ENCODE assay signal across 28 mouse cellular contexts in the genomic region with DNA sequence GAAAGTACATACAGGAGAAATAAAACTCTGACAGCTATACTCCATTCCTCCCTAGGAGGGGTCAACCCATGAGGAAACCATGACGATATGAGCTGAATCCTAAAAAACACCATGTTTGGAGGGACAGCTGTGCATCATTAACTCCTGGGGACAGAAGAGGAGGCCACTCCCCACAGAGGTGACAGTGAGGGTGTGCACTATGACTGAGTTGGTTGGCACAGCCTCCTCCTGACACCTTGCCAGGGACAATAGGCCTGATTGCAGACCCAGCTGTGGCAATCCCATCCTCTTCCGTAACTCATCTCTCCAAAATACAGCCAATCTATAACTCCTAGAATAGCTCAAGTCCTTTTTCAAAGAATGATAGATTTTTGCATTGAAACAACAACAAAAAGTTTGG.
A peak's percentile ranks its signal among the peaks of the same experiment; 100 is the strongest.
DNase-seq lines count a peak whose midpoint lies in the region; ATAC-seq and TF ChIP-seq lines count a peak whose summit lies in the region.
"Had no signal": no experiment of that assay in that cellular context is flagged by ENCODE, and none has a peak within 500 bp of the region (broad histone marks: within the 10 kb centered on the region; RNA-seq: fewer than 3 reads in every experiment).

No protein-coding gene starts in this region.

- DNase-seq in adrenal gland, postnatal 14 days: peak; percentile 17
- DNase-seq in adrenal gland, postnatal 4 days (ENCODE audit: low spot score in 2 of 2): no peak
- DNase-seq in heart, postnatal 14 days: peak; percentile 3 to 9
- DNase-seq in heart, adult 18-20 months: no peak
- DNase-seq in lung, postnatal 0 days (ENCODE audit: low spot score): peak; percentile 40
- DNase-seq in lung, adult 18-20 months: no peak
- DNase-seq in kidney, adult 9 months: no peak
- DNase-seq: cerebellum, adult 11 months; cerebellum, adult 9-10 months; cerebellum, postnatal 36 days; kidney, adult 18-20 months; kidney, postnatal 36 days; liver, embryonic 13.5 days; right cerebral cortex, adult 18-20 months; spleen, adult 18-20 months; thymus, adult 2 months; thymus, postnatal 36 days had no signal

- H3K9ac ChIP-seq in lung, postnatal 0 days (replicated peaks; ENCODE audit: low read depth): no peak overlapping the region
- H3K9ac ChIP-seq: forebrain, embryonic 13.5 days; heart, embryonic 12.5 days; limb, embryonic 12.5 days; liver, embryonic 13.5 days; midbrain, embryonic 12.5 days; neural tube, embryonic 12.5 days had no signal

- intact Hi-C loops in heart, postnatal 14 days (cut with DNase I): no loop called here

- 67% methylated on average over 2 of the region's 2 CpGs for WGBS in lung, postnatal 0 days

- no peak for TF ChIP-seq EP300 in lung, postnatal 0 days (IDR thresholded peaks at IDR 0.05)

- no peak overlapping the region for H3K27ac ChIP-seq in lung, postnatal 0 days (ENCODE audit: low read length)
- H3K27ac ChIP-seq: forebrain, embryonic 13.5 days; layer of hippocampus, adult 2 months; left cerebral cortex, adult 2 months; limb, embryonic 12.5 days; liver, embryonic 13.5 days; midbrain, embryonic 12.5 days; neural tube, embryonic 12.5 days had no signal

- H3K27me3 ChIP-seq in lung, postnatal 0 days (replicated peaks; ENCODE audit: insufficient read depth, low read length): no peaks in the 10 kb centered on the region
- H3K27me3 ChIP-seq: forebrain, embryonic 13.5 days; heart, embryonic 12.5 days; limb, embryonic 12.5 days; liver, embryonic 13.5 days; megakaryocyte, embryonic 14.5 days; midbrain, embryonic 12.5 days; neural tube, embryonic 12.5 days; Patski had no signal

- peak; percentile 50 for ATAC-seq in lung, postnatal 0 days
- ATAC-seq: forebrain, embryonic 13.5 days; hindbrain, embryonic 16.5 days; Patski had no signal

- no peak for TF ChIP-seq CTCF in lung, postnatal 0 days (IDR thresholded peaks at IDR 0.05)

- H3K36me3 ChIP-seq in lung, postnatal 0 days (ENCODE audit: insufficient read depth, low read length): no peaks in the 10 kb centered on the region
- H3K36me3 ChIP-seq: heart, embryonic 12.5 days; limb, embryonic 12.5 days; liver, embryonic 13.5 days; midbrain, embryonic 12.5 days; neural tube, embryonic 12.5 days had no signal

- H3K4me2 ChIP-seq in lung, postnatal 0 days (replicated peaks; ENCODE audit: low read depth, low read length): no peak overlapping the region
- H3K4me2 ChIP-seq: forebrain, embryonic 13.5 days; heart, embryonic 12.5 days; limb, embryonic 12.5 days; liver, embryonic 13.5 days; midbrain, embryonic 12.5 days; neural tube, embryonic 12.5 days had no signal

- H3K4me1 ChIP-seq in lung, postnatal 0 days (ENCODE audit: insufficient read depth, low read depth, low read length): no peaks in the 10 kb centered on the region
- H3K4me1 ChIP-seq: forebrain, embryonic 13.5 days; liver, embryonic 13.5 days; megakaryocyte, embryonic 14.5 days; midbrain, embryonic 12.5 days; neural tube, embryonic 12.5 days had no signal

- no peaks in the 10 kb centered on the region for H3K9me3 ChIP-seq in lung, postnatal 0 days (ENCODE audit: low read length)
- H3K9me3 ChIP-seq: forebrain, embryonic 13.5 days; liver, embryonic 13.5 days; midbrain, embryonic 12.5 days; neural tube, embryonic 12.5 days had no signal

- no peak overlapping the region for H3K4me3 ChIP-seq in lung, postnatal 0 days (ENCODE audit: low read depth, low read length)
- H3K4me3 ChIP-seq: forebrain, embryonic 13.5 days; heart, embryonic 12.5 days; layer of hippocampus, adult 2 months; left cerebral cortex, adult 2 months; limb, embryonic 12.5 days; liver, embryonic 13.5 days; megakaryocyte, embryonic 14.5 days; midbrain, embryonic 12.5 days; myocyte; neural tube, embryonic 12.5 days had no signal

Comparison
In these comparisons a context has a peak if more than half of its experiments do, and no peak if none do; other contexts are left out.
1. DNase-seq: peak in adrenal gland, postnatal 14 days (single experiment), heart, postnatal 14 days (2 of 2) and lung, postnatal 0 days (single experiment); none in adrenal gland, postnatal 4 days (0 of 2), heart, adult 18-20 months (0 of 2), lung, adult 18-20 months (0 of 2) and kidney, adult 9 months (single experiment).